Mouse (Mus musculus) liver, embryonic 14 days (tissue): ENCODE data around the gene Gm20820. TPM values are rescaled to one million over a fixed set of nuclear protein-coding genes. Genes with fewer than 3 reads are reported as not detected.

Source experiments
- polyA plus RNA-seq: library from polyadenylated mRNA; depleted of rRNA; stranded (reverse); fragments of >200 nt; gene quantifications from 2 replicates; pipeline ENCODE4 v1.2.3, GENCODE M21; 2012; rRNA removed

Gm20820 gene
- not detected in 2 replicates for polyA plus RNA-seq

GRCm38 (mm10) chrY:86061472-86061871 lies at the start of gene Gm20820:
TSS of gene Gm20820 (plus strand) at chrY:86061772.

